Comparison of ENCODE assay signal across 8 mouse cellular contexts in the genomic region with DNA sequence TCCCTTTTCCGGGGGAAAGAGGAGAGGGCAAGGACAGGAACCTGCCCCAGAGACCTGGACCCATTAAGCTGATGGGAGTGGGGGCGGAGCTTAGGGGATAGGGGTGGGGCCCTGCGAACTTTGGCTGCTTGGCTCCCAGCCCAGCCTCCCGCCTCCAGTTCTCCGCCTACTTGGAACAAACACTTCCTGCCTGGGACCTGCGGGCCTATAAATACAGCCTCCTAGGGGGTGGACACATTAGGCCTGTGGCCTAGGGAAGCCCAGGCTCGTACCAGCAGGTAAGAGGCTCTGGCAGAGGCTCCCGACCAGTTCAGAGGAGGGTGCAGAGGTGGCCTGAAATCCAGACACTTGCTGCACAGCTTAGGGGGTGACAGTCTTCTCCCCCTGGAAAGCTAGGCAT. TPM values are rescaled to one million over a fixed set of nuclear protein-coding genes. Genes with fewer than 3 reads are reported as not detected.
DNase-seq lines count a peak whose midpoint lies in the region; ATAC-seq and TF ChIP-seq lines count a peak whose summit lies in the region.

A gene (plus strand): TSS at position 237 of the 400 bp plus-strand sequence.

- no peak within 1 kb of the TSS for H3K4me2 ChIP-seq in forebrain, embryonic 14.5 days (ENCODE audit: low read length)
- H3K4me2 ChIP-seq in forebrain, embryonic 15.5 days (replicated peaks), result no peak within 1 kb of the TSS
- H3K4me2 ChIP-seq in hindbrain, embryonic 15.5 days, result no peak within 1 kb of the TSS
- H3K4me2 ChIP-seq in myocyte (ENCODE audit: low read depth), result peak within 1 kb of the TSS; percentile 28

- H3K36me3 ChIP-seq in forebrain, embryonic 14.5 days (ENCODE audit: control insufficient read depth, insufficient read depth, low read length), result no peaks in the 10 kb centered on the region
- H3K36me3 ChIP-seq in forebrain, embryonic 15.5 days, result no peaks in the 10 kb centered on the region
- H3K36me3 ChIP-seq in hindbrain, embryonic 15.5 days, result no peaks in the 10 kb centered on the region
- no peaks in the 10 kb centered on the region for H3K36me3 ChIP-seq in myocyte (ENCODE audit: control insufficient read depth, insufficient read depth)

- H3K9ac ChIP-seq in forebrain, embryonic 14.5 days (ENCODE audit: low read length), result no peak within 1 kb of the TSS
- H3K9ac ChIP-seq in forebrain, embryonic 15.5 days (replicated peaks), result no peak within 1 kb of the TSS
- no peak within 1 kb of the TSS for H3K9ac ChIP-seq in hindbrain, embryonic 15.5 days

- WGBS in forebrain, embryonic 14.5 days, result 18% methylated on average over 8 of the region's 8 CpGs
- WGBS in forebrain, embryonic 15.5 days, result 13% methylated on average over 8 of the region's 8 CpGs
- 16% methylated on average over 8 of the region's 8 CpGs for WGBS in hindbrain, embryonic 15.5 days

- no peak within 1 kb of the TSS for H3K27ac ChIP-seq in forebrain, embryonic 14.5 days (ENCODE audit: low read depth, low read length)
- H3K27ac ChIP-seq in forebrain, embryonic 15.5 days (replicated peaks), result no peak within 1 kb of the TSS
- no peak within 1 kb of the TSS for H3K27ac ChIP-seq in hindbrain, embryonic 15.5 days (replicated peaks)

- no peaks in the 10 kb centered on the region for H3K4me1 ChIP-seq in forebrain, embryonic 14.5 days (ENCODE audit: control insufficient read depth, insufficient read depth, low read length)
- H3K4me1 ChIP-seq in forebrain, embryonic 15.5 days, result no peaks in the 10 kb centered on the region
- H3K4me1 ChIP-seq in hindbrain, embryonic 15.5 days (replicated peaks), result peaks cover 5% of the 10 kb centered on the region; the same call in 1 of the 2 replicates

- H3K4me3 ChIP-seq in forebrain, embryonic 14.5 days (ENCODE audit: low read depth, low read length), result no peak within 1 kb of the TSS
- H3K4me3 ChIP-seq in forebrain, embryonic 15.5 days, result no peak within 1 kb of the TSS
- H3K4me3 ChIP-seq in hindbrain, embryonic 15.5 days, result no peak within 1 kb of the TSS
- no peak within 1 kb of the TSS for H3K4me3 ChIP-seq in myocyte

- intact Hi-C loops in left cerebral cortex, postnatal 4 days (cut with DNase I), result no loop called here

- H3K9me3 ChIP-seq in forebrain, embryonic 14.5 days (replicated peaks; ENCODE audit: control insufficient read depth, low read length), result no peaks in the 10 kb centered on the region
- H3K9me3 ChIP-seq in forebrain, embryonic 15.5 days, result no peaks in the 10 kb centered on the region
- H3K9me3 ChIP-seq in hindbrain, embryonic 15.5 days, result no peaks in the 10 kb centered on the region

- ATAC-seq in forebrain, embryonic 14.5 days, result no peak
- no peak for ATAC-seq in forebrain, embryonic 15.5 days (replicated peaks)
- ATAC-seq in hindbrain, embryonic 15.5 days (ENCODE audit: low FRiP score, low read depth), result peak; percentile 23; the same call in 1 of the 2 replicates

- no peaks in the 10 kb centered on the region for H3K79me2 ChIP-seq in myocyte (ENCODE audit: control insufficient read depth, insufficient read depth)

- H3ac ChIP-seq in myocyte (ENCODE audit: control insufficient read depth, insufficient read length), result no peak within 1 kb of the TSS

- no peaks in the 10 kb centered on the region for H3K27me3 ChIP-seq in forebrain, embryonic 14.5 days (replicated peaks; ENCODE audit: control insufficient read depth, insufficient read depth, low read length)
- no peaks in the 10 kb centered on the region for H3K27me3 ChIP-seq in forebrain, embryonic 15.5 days
- no peaks in the 10 kb centered on the region for H3K27me3 ChIP-seq in hindbrain, embryonic 15.5 days
- peaks cover 6% of the 10 kb centered on the region for H3K27me3 ChIP-seq in myocyte (ENCODE audit: control insufficient read depth, insufficient read depth, insufficient read length)

- DNase-seq in forebrain, embryonic 14.5 days (ENCODE audit: low spot score), result peak; percentile 33
- peak; percentile 93 for DNase-seq in adrenal gland, postnatal 10 days
- DNase-seq in gastrocnemius, adult 18-20 months (ENCODE audit: low spot score), result peak; percentile 80
- peak; percentile 48 for DNase-seq in left cerebral cortex, postnatal 4 days
- DNase-seq in urinary bladder, postnatal 25 days (ENCODE audit: low spot score), result peak; percentile 60

- TF ChIP-seq POLR2A in myocyte (IDR thresholded peaks at IDR 0.05; ENCODE audit: insufficient read length, low read depth), result peak; percentile 39

TF ChIP-seq in myocyte, 11 proteins besides CTCF, POLR2A, EP300 and RAD21:
- TF ChIP-seq CEBPB (IDR thresholded peaks at IDR 0.05; ENCODE audit: insufficient read depth, poor library complexity, severe bottlenecking) (no peak), REST (IDR thresholded peaks at IDR 0.05; ENCODE audit: insufficient read depth, insufficient read length) (no peak), TCF3 (IDR thresholded peaks at IDR 0.05; ENCODE audit: insufficient read length, low read depth) (no peak), USF1 (IDR thresholded peaks at IDR 0.05; ENCODE audit: low read depth) (no peak), MYOD1 (IDR thresholded peaks at IDR 0.05; ENCODE audit: control insufficient read depth in 1 of 3, insufficient read length in 2 of 3, low read depth in 2 of 3) (no peak), MYOG (IDR thresholded peaks at IDR 0.05; ENCODE audit: control insufficient read depth in 1 of 3, insufficient read depth in 1 of 3, insufficient read length in 2 of 3, low read depth in 2 of 3) (no peak), E2F4 (IDR thresholded peaks at IDR 0.05; ENCODE audit: insufficient read depth) (no peak), SRF (IDR thresholded peaks at IDR 0.05; ENCODE audit: control insufficient read depth, insufficient read length, low read depth) (no peak), MAX (IDR thresholded peaks at IDR 0.05; ENCODE audit: low read depth) (no peak), POLR2AphosphoS2 (IDR thresholded peaks at IDR 0.05; ENCODE audit: insufficient read length, low read depth) (no peak), TCF12 (IDR thresholded peaks at IDR 0.05; ENCODE audit: insufficient read depth, poor library complexity, severe bottlenecking) (no peak)

RNA-seq across cellular contexts. Expression of the gene that starts here (rescaled TPM):
- 1.8 and 2.3 TPM in 2 replicates for polyA plus RNA-seq in forebrain, embryonic 14.5 days (2014; fragmentation: Nextera tagmentation; extraction: Ambion mirVana)
- polyA plus RNA-seq in forebrain, embryonic 15.5 days (2015; fragmentation: Nextera tagmentation; extraction: Ambion mirVana), result 1.3 and 1.4 TPM in 2 replicates
- total RNA-seq in adrenal gland, postnatal 10 days (2021), result 10 to 100 TPM; 32.0 to 33.3 TPM
- total RNA-seq in gastrocnemius, adult 18-20 months (2021), result 1 to 10 TPM; 1.3 to 2.0 TPM
- polyA plus RNA-seq in hindbrain, embryonic 15.5 days (2015; fragmentation: Nextera tagmentation; extraction: Ambion mirVana), result 2.5 and 3.0 TPM in 2 replicates
- 1 to 10 TPM; 1.4 to 1.6 TPM for total RNA-seq in left cerebral cortex, postnatal 4 days (2021)
- 6.3 TPM for polyA plus RNA-seq in myocyte (2012; fragmentation: generic; extraction: Trizol)

Comparison
In these comparisons a context has a peak if more than half of its experiments do, and no peak if none do; other contexts are left out.
1. RNA of the gene that starts here (total RNA-seq): 32.0 to 33.3 TPM in adrenal gland, postnatal 10 days; 1.3 to 2.0 TPM in gastrocnemius, adult 18-20 months and 1.4 to 1.6 TPM in left cerebral cortex, postnatal 4 days; every median in the first group is over 10 times any median in the second.
2. DNase-seq: peak in every context shown above with its lines; median percentile 93 in adrenal gland, postnatal 10 days; 80 in gastrocnemius, adult 18-20 months; 60 in urinary bladder, postnatal 25 days; 48 in left cerebral cortex, postnatal 4 days; 33 in forebrain, embryonic 14.5 days.